Mouse (Mus musculus) embryonic facial prominence, embryonic 14.5 days (tissue): ENCODE measurements around the gene Slc30a6. TPM values are rescaled to one million over a fixed set of nuclear protein-coding genes. Genes with fewer than 3 reads are reported as not detected.
"Not testable (repeated sequence)": the region's sequence is repeated elsewhere in the genome, so short reads cannot be mapped to it uniquely, and the experiment has no call there.

ENCODE experiments used
- ATAC-seq: fragments of 200-750 bp; cut with Nextera tagmentation; 2 replicates; pipeline ENCODE4 v1.8.0; 2017; ENCODE audit warnings: low read depth, moderate number of reproducible peaks, moderate TSS enrichment
- DNase-seq: peaks from one replicate; pipeline ENCODE4 v3.0.0-alpha.2; 2015; ENCODE audit warnings: low spot score
- H3K27ac ChIP-seq: fragments of 300-500 bp; sonication (generic); replicated peaks from 2 replicates; pipeline ENCODE4 v1.5.1; 2014; ENCODE audit warnings: low read depth, mild to moderate bottlenecking, low read length, moderate library complexity
- H3K27me3 ChIP-seq: fragments of 300-500 bp; sonication (generic); replicated peaks from 2 replicates; pipeline ENCODE4 v1.6.1; 2014; ENCODE audit warnings: low read length; ENCODE audit not compliant: control insufficient read depth, insufficient read depth
- H3K36me3 ChIP-seq: fragments of 300-500 bp; sonication (generic); 2 replicates; pipeline ENCODE4 v1.6.1; 2014; ENCODE audit warnings: low read length, mixed read lengths; ENCODE audit not compliant: control insufficient read depth, insufficient read depth
- H3K4me1 ChIP-seq: fragments of 300-500 bp; sonication (generic); 2 replicates; pipeline ENCODE4 v1.6.1; 2014; ENCODE audit warnings: antibody characterized with exemption, low read length; ENCODE audit not compliant: control insufficient read depth, insufficient read depth
- H3K4me2 ChIP-seq: fragments of 300-500 bp; sonication (generic); 2 replicates; pipeline ENCODE4 v1.6.1; 2014; ENCODE audit warnings: low read depth, mild to moderate bottlenecking, low read length, moderate library complexity, mixed read lengths
- H3K4me3 ChIP-seq: fragments of 300-500 bp; sonication (generic); 2 replicates; pipeline ENCODE4 v1.5.1; 2014; ENCODE audit warnings: low read depth, mild to moderate bottlenecking, low read length
- H3K9ac ChIP-seq: fragments of 300-500 bp; sonication (generic); 2 replicates; pipeline ENCODE4 v1.6.1; 2014; ENCODE audit warnings: low read depth, mild to moderate bottlenecking, low read length, moderate library complexity, mixed read lengths
- H3K9me3 ChIP-seq: fragments of 300-500 bp; sonication (generic); 2 replicates; pipeline ENCODE4 v1.6.1; 2016; ENCODE audit warnings: low read length; ENCODE audit not compliant: control insufficient read depth
- WGBS: fragments of 180-500 bp; shearing (Covaris S2); extraction: QIAGEN DNeasy Blood & Tissue Kit; methylation state at CpG from one replicate; pipeline ENCODE4 v1.1.7; 2014; 5-methylcytosine and 5-hydroxymethylcytosine counted together
- polyA plus RNA-seq: library from polyadenylated mRNA; unstranded; fragments of >200 nt; fragmentation: Nextera tagmentation; extraction: Ambion mirVana; gene quantifications from 2 replicates; pipeline ENCODE4 v1.2.1, GENCODE M21; 2014

Slc30a6 gene
- polyA plus RNA-seq, 1 experiment from 2014 or later: 35.0 TPM

DNA sequence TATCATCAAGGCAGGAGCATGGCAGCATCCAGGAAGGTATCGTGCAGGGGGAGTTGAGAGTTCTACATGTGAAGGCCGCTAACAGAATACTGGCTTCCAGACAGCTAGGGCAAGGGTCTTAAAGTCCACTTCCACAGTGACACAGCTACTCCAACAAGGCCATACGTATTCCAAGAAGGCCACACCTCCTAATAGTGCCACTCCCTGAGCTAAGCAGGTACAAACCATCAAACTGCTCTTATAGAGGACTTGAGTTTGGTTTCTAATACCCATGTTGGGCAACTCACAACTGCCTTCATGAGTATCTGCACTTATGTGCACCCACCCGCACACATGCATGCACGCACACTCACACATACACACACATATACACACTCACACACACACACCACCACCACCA lies 61.4 kb downstream of the Slc30a6 start:
- DNase-seq: no peak
- H3K4me3 ChIP-seq: no peak overlapping the region
- H3K4me2 ChIP-seq: no peak overlapping the region
- H3K9me3 ChIP-seq: no peaks in the 10 kb centered on the region
- no peaks in the 10 kb centered on the region for H3K4me1 ChIP-seq
- 87% methylated on average over 5 of the region's 5 CpGs for WGBS
- H3K36me3 ChIP-seq: no peaks in the 10 kb centered on the region
- no peak overlapping the region for H3K9ac ChIP-seq
- no peaks in the 10 kb centered on the region for H3K27me3 ChIP-seq
- H3K27ac ChIP-seq: no peak overlapping the region
- ATAC-seq: no peak

DNA sequence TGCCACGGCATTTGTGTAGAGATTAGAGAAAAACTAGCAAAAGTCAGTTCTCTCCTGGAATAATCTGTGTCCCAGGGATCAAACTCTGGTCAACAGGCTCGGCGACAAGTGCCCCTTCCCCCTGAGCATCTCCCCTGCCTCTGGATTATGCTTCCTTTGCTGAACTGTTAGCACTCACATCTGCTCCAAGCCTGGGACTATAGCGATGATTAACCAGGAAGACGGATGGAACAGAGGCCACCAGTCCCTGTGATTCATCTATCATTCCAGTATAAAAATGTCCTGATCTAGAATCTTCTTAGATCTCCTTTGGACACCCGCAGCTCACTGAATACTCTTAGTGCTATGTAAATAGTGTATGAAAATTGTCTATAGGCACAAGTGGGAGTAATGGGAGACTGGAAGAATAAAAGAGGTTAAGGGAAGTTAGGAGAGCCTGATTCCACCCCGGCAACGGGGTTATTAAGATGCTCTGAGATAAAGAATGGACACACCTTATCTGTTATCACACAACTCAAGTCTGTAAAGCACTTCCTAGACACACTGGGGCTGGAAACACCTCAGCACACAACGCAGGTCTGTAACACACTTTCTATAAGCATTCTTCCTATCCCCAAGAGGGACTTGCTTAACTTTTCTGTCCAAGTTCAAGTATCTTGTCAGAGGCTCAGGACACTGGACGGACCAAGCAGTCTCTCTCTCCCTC lies 62.7 kb downstream of the Slc30a6 start:
- Histone ChIP-seq H3K4me3 (no peak overlapping the region), H3K9ac (no peak overlapping the region), H3K9me3 (no peaks in the 10 kb centered on the region), H3K27me3 (no peaks in the 10 kb centered on the region), H3K4me2 (no peak overlapping the region), H3K36me3 (no peaks in the 10 kb centered on the region), H3K4me1 (no peaks in the 10 kb centered on the region), H3K27ac (no peak overlapping the region)
- 78% methylated on average over 10 of the region's 10 CpGs for WGBS
- ATAC-seq (no peak), DNase-seq (no peak)

DNA sequence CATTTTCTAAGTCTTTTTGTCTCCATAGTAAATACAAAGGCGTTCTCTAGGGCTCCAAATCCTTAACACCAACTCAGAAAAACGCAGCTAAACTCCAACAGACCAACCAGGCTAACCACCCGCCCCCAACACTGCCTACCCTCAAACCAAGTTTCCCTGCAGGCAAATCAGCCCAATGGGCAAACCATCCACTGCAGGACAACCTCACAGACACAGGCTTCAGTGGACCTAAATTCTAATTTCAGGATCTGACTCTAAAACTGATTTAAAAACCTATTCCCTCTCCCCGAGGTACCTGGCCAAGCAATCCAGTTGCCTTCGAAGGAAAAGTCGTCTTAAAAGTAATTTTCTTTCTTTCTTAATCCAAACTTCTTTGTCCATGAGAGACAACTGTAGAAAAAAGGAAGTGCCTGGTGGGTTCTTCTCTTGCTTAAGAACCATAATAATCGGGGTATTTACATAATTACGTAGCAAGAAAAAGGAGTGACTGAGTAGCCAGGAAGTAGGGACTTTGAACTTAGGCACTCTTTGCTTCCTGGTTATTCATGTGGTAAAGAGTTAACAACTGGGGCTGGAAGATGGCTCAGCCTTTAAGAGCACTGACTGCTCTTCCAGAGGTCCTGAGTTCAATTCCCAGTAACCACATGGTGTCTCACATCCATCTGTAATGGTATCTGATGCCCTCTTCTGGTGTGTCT lies 63.5 kb downstream of the Slc30a6 start, which contains the start of gene Nlrc4:
Gene Nlrc4, minus strand, starts transcription at position 432 of the 698 bp plus-strand sequence.
- WGBS: 43% methylated on average over 8 of the region's 8 CpGs
- Histone ChIP-seq H3K9me3 (no peaks in the 10 kb centered on the region), H3K4me1 (no peaks in the 10 kb centered on the region), H3K27me3 (no peaks in the 10 kb centered on the region), H3K4me3 (no peak within 1 kb of the TSS), H3K27ac (no peak within 1 kb of the TSS), H3K36me3 (no peaks in the 10 kb centered on the region), H3K4me2 (no peak within 1 kb of the TSS), H3K9ac (no peak within 1 kb of the TSS)
- ATAC-seq (no peak), DNase-seq (no peak)

DNA sequence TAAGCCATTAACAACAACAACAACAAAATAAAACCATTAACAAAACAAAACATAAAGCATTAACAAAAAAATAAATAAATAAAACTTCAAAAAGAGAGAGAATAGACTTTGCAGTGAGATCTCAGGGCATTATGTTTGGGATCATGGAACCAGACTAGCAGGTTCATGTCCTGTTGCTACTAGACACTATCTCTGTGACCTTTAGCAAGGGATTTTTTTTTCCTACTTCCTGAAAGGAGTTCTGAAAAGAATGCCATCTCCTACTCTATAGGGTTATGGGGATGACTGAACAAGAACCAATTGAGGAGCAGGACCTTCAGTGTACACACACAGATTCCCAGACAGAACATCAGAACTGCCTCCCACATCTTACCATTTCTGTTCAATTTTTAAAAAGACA lies 68.1 kb downstream of the Slc30a6 start:
- H3K36me3 ChIP-seq: no peaks in the 10 kb centered on the region
- no peak overlapping the region for H3K9ac ChIP-seq
- H3K27me3 ChIP-seq: no peaks in the 10 kb centered on the region
- H3K27ac ChIP-seq: no peak overlapping the region
- no peak for DNase-seq
- H3K4me3 ChIP-seq: no peak overlapping the region
- no peaks in the 10 kb centered on the region for H3K9me3 ChIP-seq
- H3K4me2 ChIP-seq: no peak overlapping the region
- ATAC-seq: no peak
- no peaks in the 10 kb centered on the region for H3K4me1 ChIP-seq

DNA sequence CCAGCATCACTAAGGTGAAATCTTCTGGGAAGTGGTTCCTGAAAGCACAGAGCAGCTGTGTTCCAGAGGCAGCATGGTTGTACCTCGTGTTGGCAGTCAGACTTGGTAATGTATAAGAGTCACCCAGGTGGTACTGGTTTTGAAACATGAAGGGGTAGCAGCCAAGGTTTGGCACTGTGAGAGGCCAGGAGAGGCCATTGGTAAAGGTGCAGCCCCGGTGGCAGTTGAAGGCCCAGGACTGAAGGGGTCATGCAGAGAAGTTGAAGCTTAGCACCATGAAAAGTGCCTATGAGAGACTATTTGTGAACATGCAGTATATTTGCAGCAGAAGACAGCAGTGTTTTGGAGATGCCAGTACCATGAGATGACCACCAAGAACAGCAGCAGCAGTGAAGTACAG lies 72.6 kb downstream of the Slc30a6 start:
- H3K27ac ChIP-seq, H3K9ac ChIP-seq, H3K4me1 ChIP-seq, ATAC-seq, H3K4me3 ChIP-seq, H3K36me3 ChIP-seq, H3K9me3 ChIP-seq, H3K4me2 ChIP-seq, DNase-seq, H3K27me3 ChIP-seq: not testable (repeated sequence)
- 87% methylated on average over 2 of the region's 2 CpGs for WGBS

DNA sequence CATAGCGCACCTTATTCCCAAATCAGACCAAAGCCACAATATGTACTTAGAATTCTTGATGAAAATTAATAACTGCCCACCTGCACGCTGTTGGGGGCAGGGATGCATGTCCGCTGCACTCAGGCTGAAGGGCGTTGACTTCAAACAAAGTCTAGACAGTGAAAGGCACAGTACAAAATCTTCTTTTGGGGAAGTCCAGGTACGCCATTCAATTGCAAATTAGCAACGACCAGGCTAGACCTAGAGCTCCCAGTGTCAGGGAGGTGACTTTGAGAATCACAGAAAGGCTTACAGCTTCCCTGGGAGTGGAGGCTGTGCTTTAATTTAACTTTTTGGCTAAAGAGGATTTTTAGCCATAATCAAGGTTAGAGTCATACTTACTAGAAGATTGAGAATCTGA lies 74.7 kb downstream of the Slc30a6 start:
- not testable (repeated sequence) for ATAC-seq, H3K9me3 ChIP-seq, H3K27me3 ChIP-seq, DNase-seq, H3K27ac ChIP-seq, H3K4me3 ChIP-seq, H3K4me1 ChIP-seq, H3K4me2 ChIP-seq, H3K9ac ChIP-seq, H3K36me3 ChIP-seq
- WGBS: 78% methylated on average over 6 of the region's 6 CpGs

Other genes with a start within 250 kb of the Slc30a6 start
- gene Memo1, start 100.1 kb upstream of the Slc30a6 start, polyA plus RNA-seq: 94.9 and 102 TPM in 2 replicates
- gene Dpy30, start 71.7 kb upstream of the Slc30a6 start, polyA plus RNA-seq: 174 and 186 TPM in 2 replicates
- 23.3 and 24.9 TPM in 2 replicates for gene Spast, start 56.6 kb upstream of the Slc30a6 start, polyA plus RNA-seq
- gene Nlrc4, start 63.5 kb downstream of the Slc30a6 start, polyA plus RNA-seq: 0.22 and 0.38 TPM in 2 replicates
- gene Yipf4, start 93.9 kb downstream of the Slc30a6 start, polyA plus RNA-seq: 66.2 and 78.1 TPM in 2 replicates
- 87.8 and 90.6 TPM in 2 replicates for gene Birc6, start 132.7 kb downstream of the Slc30a6 start, polyA plus RNA-seq